Mouse (Mus musculus) heart, embryonic 13.5 days (tissue): Measurements from ENCODE around the gene Kat2b. TPM values are rescaled to one million over a fixed set of nuclear protein-coding genes. Genes with fewer than 3 reads are reported as not detected.
"Not testable (repeated sequence)": the region's sequence is repeated elsewhere in the genome, so short reads cannot be mapped to it uniquely, and the experiment has no call there.

Experiments
- ATAC-seq: fragments of 200-750 bp; cut with Nextera tagmentation; 2 replicates; pipeline ENCODE4 v1.8.0; 2017; ENCODE audit warnings: moderate TSS enrichment; ENCODE audit not compliant: insufficient number of reproducible peaks, low FRiP score, low TSS enrichment; ENCODE audit errors: extremely low read depth
- H3K27ac ChIP-seq: fragments of 300-500 bp; sonication (generic); replicated peaks from 2 replicates; pipeline ENCODE4 v1.5.1; 2015; ENCODE audit warnings: moderate library complexity, mild to moderate bottlenecking, inconsistent platforms
- H3K27me3 ChIP-seq: fragments of 300-500 bp; sonication (generic); replicated peaks from 2 replicates; pipeline ENCODE4 v1.6.1; 2015; ENCODE audit warnings: mild to moderate bottlenecking, inconsistent platforms
- H3K36me3 ChIP-seq: fragments of 300-500 bp; sonication (generic); 2 replicates; pipeline ENCODE4 v1.6.1; 2015; ENCODE audit warnings: mild to moderate bottlenecking, inconsistent platforms
- H3K4me1 ChIP-seq: fragments of 300-500 bp; sonication (generic); 2 replicates; pipeline ENCODE4 v1.6.1; 2015; ENCODE audit warnings: inconsistent platforms
- H3K4me2 ChIP-seq: fragments of 300-500 bp; sonication (generic); 2 replicates; pipeline ENCODE4 v1.6.1; 2015; ENCODE audit warnings: inconsistent platforms, mild to moderate bottlenecking, moderate library complexity
- H3K4me3 ChIP-seq: fragments of 300-500 bp; sonication (generic); 2 replicates; pipeline ENCODE4 v1.5.1; 2015; ENCODE audit warnings: moderate library complexity, mild to moderate bottlenecking, inconsistent platforms
- H3K9ac ChIP-seq: fragments of 300-500 bp; sonication (generic); 2 replicates; pipeline ENCODE4 v1.6.1; 2015; ENCODE audit warnings: inconsistent platforms, mild to moderate bottlenecking, moderate library complexity
- H3K9me3 ChIP-seq: fragments of 300-500 bp; sonication (generic); 2 replicates; pipeline ENCODE4 v1.6.1; 2016; ENCODE audit warnings: inconsistent platforms
- WGBS: fragments of 180-500 bp; shearing (Covaris S2); methylation state at CpG from one replicate; pipeline ENCODE4 v1.1.7; 2015; ENCODE audit warnings: mixed read lengths; 5-methylcytosine and 5-hydroxymethylcytosine counted together
- polyA plus RNA-seq: library from polyadenylated mRNA; unstranded; fragments of >200 nt; fragmentation: Nextera tagmentation; extraction: Ambion mirVana; gene quantifications from 2 replicates; pipeline ENCODE4 v1.2.1, GENCODE M21; 2015

The Kat2b gene
- polyA plus RNA-seq, 1 experiment from 2014 or later, result 8.1 TPM

DNA sequence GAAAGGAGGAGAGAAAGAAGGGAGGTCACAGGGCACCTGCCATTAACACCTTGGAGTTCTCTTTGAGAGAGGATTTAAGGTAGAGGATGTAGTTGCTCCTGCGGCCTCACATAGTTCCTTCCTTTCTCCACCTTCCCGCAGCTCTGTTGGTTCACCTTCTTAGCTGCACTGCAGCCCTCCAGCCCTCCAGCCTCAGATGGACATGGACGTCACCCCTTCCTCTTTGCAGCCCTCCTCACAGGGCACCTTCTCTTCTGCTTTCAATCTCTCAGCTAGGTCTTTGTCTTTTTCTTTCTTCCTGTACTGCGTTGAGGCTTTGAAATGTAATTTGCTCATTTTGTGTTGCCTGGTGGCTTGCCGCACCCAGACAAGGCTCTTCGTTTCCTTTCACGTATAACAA, 42.3 kb downstream of the Kat2b start:
- H3K27me3 ChIP-seq, H3K9me3 ChIP-seq, H3K4me1 ChIP-seq, H3K27ac ChIP-seq, H3K9ac ChIP-seq, H3K4me3 ChIP-seq, ATAC-seq, H3K4me2 ChIP-seq: not testable (repeated sequence)
- no CpG with 5 or more reads among the region's 7 CpGs for WGBS
- H3K36me3 ChIP-seq, result peaks cover 33% of the 10 kb centered on the region

GRCm38 (mm10) chr17:53617295-53617957, 50.8 kb downstream of the Kat2b start:
- Histone ChIP-seq H3K9ac (no peak overlapping the region), H3K9me3 (no peaks in the 10 kb centered on the region), H3K4me3 (no peak overlapping the region), H3K27me3 (no peaks in the 10 kb centered on the region), H3K4me1 (0 out of 2 replicates have a peak, but pooled peaks cover 4% of the 10 kb centered on the region), H3K4me2 (no peak overlapping the region), H3K27ac (no peak overlapping the region), H3K36me3 (peaks cover 45% of the 10 kb centered on the region)
- ATAC-seq, result no peak
- WGBS, result 92% methylated on average over 6 of the region's 6 CpGs

DNA sequence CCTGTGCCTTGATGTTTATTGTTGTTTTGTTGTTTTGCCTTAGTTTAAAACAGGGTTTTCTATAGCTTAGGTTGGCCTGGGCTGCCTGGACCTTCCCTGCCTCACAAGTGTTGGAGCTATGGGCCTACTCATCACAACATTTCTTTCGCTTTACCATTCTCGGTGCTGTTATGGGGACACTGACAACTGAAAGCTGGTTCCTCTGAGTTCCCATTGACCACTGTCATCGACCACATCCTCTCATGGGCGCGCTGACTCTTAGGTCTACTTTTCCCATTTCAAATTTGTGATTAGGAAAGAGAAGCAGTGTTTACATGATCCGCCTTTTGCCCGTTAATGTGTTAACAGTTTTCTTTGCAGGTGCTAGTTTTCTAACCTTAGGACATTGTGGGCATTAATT, 51.7 kb downstream of the Kat2b start:
- 0 out of 2 replicates have a peak, but pooled peaks cover 6% of the 10 kb centered on the region for H3K4me1 ChIP-seq
- 90% methylated on average over 7 of the region's 7 CpGs for WGBS
- no peaks in the 10 kb centered on the region for H3K27me3 ChIP-seq
- no peak for ATAC-seq
- H3K9me3 ChIP-seq, result no peaks in the 10 kb centered on the region
- no peak overlapping the region for H3K9ac ChIP-seq
- H3K36me3 ChIP-seq, result peaks cover 36% of the 10 kb centered on the region
- H3K27ac ChIP-seq, result no peak overlapping the region
- no peak overlapping the region for H3K4me3 ChIP-seq
- no peak overlapping the region for H3K4me2 ChIP-seq

- Histone ChIP-seq H3K27ac (no peak overlapping the region), H3K4me1 (peaks cover 11% of the 10 kb centered on the region; the same call in 1 of the 2 replicates), H3K36me3 (peaks cover 29% of the 10 kb centered on the region), H3K4me2 (no peak overlapping the region), H3K27me3 (no peaks in the 10 kb centered on the region), H3K4me3 (no peak overlapping the region), H3K9me3 (no peaks in the 10 kb centered on the region), H3K9ac (no peak overlapping the region)
- ATAC-seq, result no peak
Observed at GRCm38 (mm10) chr17:53619391-53619790, 52.7 kb downstream of the Kat2b start.

GRCm38 (mm10) chr17:53620611-53621010, 54.0 kb downstream of the Kat2b start:
- no peaks in the 10 kb centered on the region for H3K27me3 ChIP-seq
- 82% methylated on average over 4 of the region's 4 CpGs for WGBS
- H3K4me1 ChIP-seq, result peaks cover 11% of the 10 kb centered on the region; the same call in 1 of the 2 replicates
- no peak for ATAC-seq
- no peak overlapping the region for H3K4me2 ChIP-seq
- no peak overlapping the region for H3K9ac ChIP-seq
- H3K9me3 ChIP-seq, result no peaks in the 10 kb centered on the region
- H3K4me3 ChIP-seq, result no peak overlapping the region
- H3K36me3 ChIP-seq, result peaks cover 36% of the 10 kb centered on the region
- H3K27ac ChIP-seq, result no peak overlapping the region

GRCm38 (mm10) chr17:53622125-53622524, 55.5 kb downstream of the Kat2b start:
- H3K9me3 ChIP-seq, result no peaks in the 10 kb centered on the region
- no peak overlapping the region for H3K27ac ChIP-seq
- no peak overlapping the region for H3K4me2 ChIP-seq
- no peak overlapping the region for H3K9ac ChIP-seq
- 56% methylated on average over 3 of the region's 3 CpGs for WGBS
- no peak overlapping the region for H3K4me3 ChIP-seq
- no peak for ATAC-seq
- peaks cover 11% of the 10 kb centered on the region; the same call in 1 of the 2 replicates for H3K4me1 ChIP-seq
- H3K36me3 ChIP-seq, result peaks cover 36% of the 10 kb centered on the region
- H3K27me3 ChIP-seq, result no peaks in the 10 kb centered on the region

- Histone ChIP-seq H3K9me3 (no peaks in the 10 kb centered on the region), H3K9ac (no peak overlapping the region), H3K4me3 (no peak overlapping the region), H3K27ac (no peak overlapping the region), H3K4me2 (no peak overlapping the region), H3K27me3 (no peaks in the 10 kb centered on the region), H3K4me1 (peaks cover 11% of the 10 kb centered on the region; the same call in 1 of the 2 replicates), H3K36me3 (peaks cover 30% of the 10 kb centered on the region)
- no peak for ATAC-seq
- WGBS, result 48% methylated on average over 9 of the region's 9 CpGs
Observed at GRCm38 (mm10) chr17:53623762-53624161, 57.1 kb downstream of the Kat2b start.

GRCm38 (mm10) chr17:53626160-53626559, 59.5 kb downstream of the Kat2b start:
- Histone ChIP-seq H3K36me3 (peaks cover 30% of the 10 kb centered on the region), H3K4me3 (no peak overlapping the region), H3K9me3 (no peaks in the 10 kb centered on the region), H3K4me1 (peaks cover 11% of the 10 kb centered on the region; the same call in 1 of the 2 replicates), H3K9ac (no peak overlapping the region), H3K4me2 (no peak overlapping the region), H3K27ac (no peak overlapping the region), H3K27me3 (no peaks in the 10 kb centered on the region)
- no peak for ATAC-seq
- 84% methylated on average over 3 of the region's 3 CpGs for WGBS

- H3K27me3 ChIP-seq, result no peaks in the 10 kb centered on the region
- peaks cover 7% of the 10 kb centered on the region; the same call in 1 of the 2 replicates for H3K4me1 ChIP-seq
- ATAC-seq, result no peak
- no peak overlapping the region for H3K9ac ChIP-seq
- 78% methylated on average over 4 of the region's 4 CpGs for WGBS
- no peaks in the 10 kb centered on the region for H3K9me3 ChIP-seq
- H3K27ac ChIP-seq, result no peak overlapping the region
- no peak overlapping the region for H3K4me3 ChIP-seq
- H3K36me3 ChIP-seq, result peaks cover 42% of the 10 kb centered on the region
- no peak overlapping the region for H3K4me2 ChIP-seq
Observed at GRCm38 (mm10) chr17:53627497-53627896, 60.8 kb downstream of the Kat2b start.

DNA sequence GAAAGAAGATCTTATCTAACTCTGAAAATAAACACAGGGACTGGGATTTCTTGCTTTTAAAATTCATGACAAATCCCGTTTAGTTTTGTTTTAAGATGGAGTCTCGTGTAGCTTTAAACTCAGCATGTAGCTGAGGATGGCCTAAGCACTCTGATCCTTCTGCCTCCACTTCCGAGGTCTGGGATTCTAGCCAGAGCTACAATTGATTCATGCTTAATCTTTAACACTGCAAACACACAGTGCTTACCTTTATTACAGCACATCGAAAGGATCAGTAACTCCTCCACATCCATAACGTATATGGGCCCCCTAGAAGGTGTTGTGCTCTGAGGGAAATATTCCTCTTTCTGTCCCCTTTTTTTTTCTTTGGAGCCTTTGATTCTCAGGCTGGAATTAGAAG, 61.5 kb downstream of the Kat2b start:
- no peak overlapping the region for H3K27ac ChIP-seq
- WGBS, result 66% methylated on average over 5 of the region's 5 CpGs
- ATAC-seq, result no peak
- peaks cover 47% of the 10 kb centered on the region for H3K36me3 ChIP-seq
- no peak overlapping the region for H3K4me3 ChIP-seq
- peaks cover 7% of the 10 kb centered on the region; the same call in 1 of the 2 replicates for H3K4me1 ChIP-seq
- no peak overlapping the region for H3K9ac ChIP-seq
- H3K9me3 ChIP-seq, result no peaks in the 10 kb centered on the region
- H3K4me2 ChIP-seq, result no peak overlapping the region
- no peaks in the 10 kb centered on the region for H3K27me3 ChIP-seq

- Histone ChIP-seq H3K4me3 (no peak overlapping the region), H3K4me1 (no peaks in the 10 kb centered on the region), H3K36me3 (peaks cover 56% of the 10 kb centered on the region), H3K27me3 (no peaks in the 10 kb centered on the region), H3K27ac (no peak overlapping the region), H3K9me3 (no peaks in the 10 kb centered on the region), H3K4me2 (no peak overlapping the region), H3K9ac (no peak overlapping the region)
- no peak for ATAC-seq
Observed at GRCm38 (mm10) chr17:53631344-53631743, 64.7 kb downstream of the Kat2b start.

DNA sequence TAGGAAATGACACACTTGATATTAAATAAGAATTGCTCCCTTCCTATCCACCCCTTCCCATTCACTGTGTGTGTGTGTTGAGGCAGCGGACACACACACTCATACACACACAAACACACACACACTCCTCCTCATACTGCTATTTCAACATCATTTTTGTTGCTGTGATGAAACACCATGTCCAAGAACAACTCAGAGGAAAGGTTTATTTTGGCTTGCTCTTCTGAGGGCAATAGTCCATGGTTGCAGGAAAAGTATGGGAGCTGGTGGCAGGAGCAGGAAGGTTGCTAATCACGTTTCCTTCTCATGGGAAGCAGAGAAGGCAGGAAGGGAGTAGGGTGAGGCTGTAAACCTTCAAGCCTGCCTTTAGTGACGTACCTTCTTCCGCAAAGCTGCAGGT, 76.7 kb downstream of the Kat2b start:
- Histone ChIP-seq H3K36me3 (peaks cover 91% of the 10 kb centered on the region), H3K4me3 (no peak overlapping the region), H3K4me2 (no peak overlapping the region), H3K27me3 (no peaks in the 10 kb centered on the region), H3K4me1 (no peaks in the 10 kb centered on the region), H3K9ac (no peak overlapping the region), H3K27ac (no peak overlapping the region), H3K9me3 (no peaks in the 10 kb centered on the region)
- 66% methylated on average over 4 of the region's 4 CpGs for WGBS
- no peak for ATAC-seq
